Mouse (Mus musculus) forebrain, embryonic 16.5 days (tissue): Measurements from ENCODE around the gene Tiam1. TPM values are rescaled to one million over a fixed set of nuclear protein-coding genes. Genes with fewer than 3 reads are reported as not detected.

ENCODE experiments used
- ATAC-seq: fragments of 200-750 bp; cut with Nextera tagmentation; 2 replicates; pipeline ENCODE4 v1.8.0; 2017; ENCODE audit warnings: mild to moderate bottlenecking, moderate library complexity
- H3K27ac ChIP-seq: fragments of 300-500 bp; sonication (generic); 2 replicates; pipeline ENCODE4 v1.5.1; 2014; ENCODE audit warnings: low read length, control low read depth
- H3K27me3 ChIP-seq: fragments of 300-500 bp; sonication (generic); replicated peaks from 2 replicates; pipeline ENCODE4 v1.6.1; 2014; ENCODE audit warnings: low read length; ENCODE audit not compliant: control insufficient read depth, insufficient read depth
- H3K36me3 ChIP-seq: fragments of 300-500 bp; sonication (generic); 2 replicates; pipeline ENCODE4 v1.6.1; 2014; ENCODE audit not compliant: control insufficient read depth, insufficient read depth
- H3K4me1 ChIP-seq: fragments of 300-500 bp; sonication (generic); replicated peaks from 2 replicates; pipeline ENCODE4 v1.6.1; 2014; ENCODE audit warnings: low read length; ENCODE audit not compliant: control insufficient read depth, insufficient read depth
- H3K4me2 ChIP-seq: fragments of 300-500 bp; sonication (generic); 2 replicates; pipeline ENCODE4 v1.6.1; 2014; ENCODE audit warnings: mild to moderate bottlenecking, low read length, control low read depth
- H3K4me3 ChIP-seq: fragments of 300-500 bp; sonication (generic); replicated peaks from 2 replicates; pipeline ENCODE4 v1.5.1; 2014; ENCODE audit warnings: mild to moderate bottlenecking, low read length, control low read depth
- H3K9ac ChIP-seq: fragments of 300-500 bp; sonication (generic); replicated peaks from 2 replicates; pipeline ENCODE4 v1.6.1; 2014; ENCODE audit warnings: low read depth, low read length, control low read depth
- H3K9me3 ChIP-seq: fragments of 300-500 bp; sonication (generic); 2 replicates; pipeline ENCODE4 v1.6.1; 2016; ENCODE audit warnings: low read length; ENCODE audit not compliant: control insufficient read depth
- WGBS: fragments of 180-500 bp; shearing (Covaris S2); extraction: QIAGEN DNeasy Blood & Tissue Kit; methylation state at CpG from one replicate; pipeline ENCODE4 v1.1.7; 2014; 5-methylcytosine and 5-hydroxymethylcytosine counted together
- polyA plus RNA-seq: library from polyadenylated mRNA; unstranded; fragments of >200 nt; fragmentation: Nextera tagmentation; extraction: Ambion mirVana; gene quantifications from 2 replicates; pipeline ENCODE4 v1.2.1, GENCODE M21; 2015

The Tiam1 gene
- 29.5 and 32.1 TPM in 2 replicates for polyA plus RNA-seq

GRCm38 (mm10) chr16:90143760-90144516 is at the start of gene Tiam1:
Tiam1 (minus strand) TSS chr16:90143769.
- peaks cover 14% of the 10 kb centered on the region for H3K4me1 ChIP-seq
- peak within 1 kb of the TSS; percentile 80 for H3K4me2 ChIP-seq
- WGBS, result under 1% methylated on average over 64 of the region's 64 CpGs
- H3K27me3 ChIP-seq, result no peaks in the 10 kb centered on the region
- no peaks in the 10 kb centered on the region for H3K9me3 ChIP-seq
- peak within 1 kb of the TSS; percentile 79 for H3K9ac ChIP-seq
- ATAC-seq, result peak; percentile 97
- no peaks in the 10 kb centered on the region for H3K36me3 ChIP-seq
- H3K4me3 ChIP-seq, result peak within 1 kb of the TSS; percentile 81
- peak within 1 kb of the TSS; percentile 94 for H3K27ac ChIP-seq

GRCm38 (mm10) chr16:90191289-90191688 is 47.7 kb upstream of the Tiam1 start:
- Histone ChIP-seq H3K4me1 (no peaks in the 10 kb centered on the region), H3K36me3 (no peaks in the 10 kb centered on the region), H3K27ac (no peak overlapping the region), H3K9ac (no peak overlapping the region), H3K4me2 (no peak overlapping the region), H3K27me3 (no peaks in the 10 kb centered on the region), H3K9me3 (no peaks in the 10 kb centered on the region), H3K4me3 (no peak overlapping the region)
- no peak for ATAC-seq
- WGBS, result 75% methylated on average over 6 of the region's 6 CpGs

- no peak for ATAC-seq
Observed at GRCm38 (mm10) chr16:90187453-90187852, 43.9 kb upstream of the Tiam1 start.

GRCm38 (mm10) chr16:90185928-90186588 is 42.5 kb upstream of the Tiam1 start:
- no peak overlapping the region for H3K4me3 ChIP-seq
- 42% methylated on average over 8 of the region's 8 CpGs for WGBS
- H3K36me3 ChIP-seq, result no peaks in the 10 kb centered on the region
- no peak overlapping the region for H3K27ac ChIP-seq
- no peak overlapping the region for H3K4me2 ChIP-seq
- no peaks in the 10 kb centered on the region for H3K27me3 ChIP-seq
- no peaks in the 10 kb centered on the region for H3K4me1 ChIP-seq
- no peaks in the 10 kb centered on the region for H3K9me3 ChIP-seq
- ATAC-seq, result peak; percentile 88
- no peak overlapping the region for H3K9ac ChIP-seq

More at GRCm38 (mm10) chr16:90187453-90187852, 43.9 kb upstream of the Tiam1 start:
- Histone ChIP-seq H3K9ac (no peak overlapping the region), H3K27me3 (no peaks in the 10 kb centered on the region), H3K9me3 (no peaks in the 10 kb centered on the region), H3K27ac (no peak overlapping the region), H3K36me3 (no peaks in the 10 kb centered on the region), H3K4me1 (no peaks in the 10 kb centered on the region), H3K4me3 (no peak overlapping the region), H3K4me2 (no peak overlapping the region)
- 41% methylated on average over 13 of the region's 13 CpGs for WGBS

- H3K36me3 ChIP-seq, result no peaks in the 10 kb centered on the region
- no peaks in the 10 kb centered on the region for H3K4me1 ChIP-seq
- H3K27ac ChIP-seq, result no peak overlapping the region
- no peak for ATAC-seq
- H3K27me3 ChIP-seq, result no peaks in the 10 kb centered on the region
- no peaks in the 10 kb centered on the region for H3K9me3 ChIP-seq
- no peak overlapping the region for H3K4me3 ChIP-seq
- no peak overlapping the region for H3K4me2 ChIP-seq
- 87% methylated on average over 6 of the region's 6 CpGs for WGBS
- H3K9ac ChIP-seq, result no peak overlapping the region
Observed at GRCm38 (mm10) chr16:90184135-90184534, 40.6 kb upstream of the Tiam1 start.

GRCm38 (mm10) chr16:90181673-90182072 is 38.1 kb upstream of the Tiam1 start:
- Histone ChIP-seq H3K27me3 (no peaks in the 10 kb centered on the region), H3K27ac (no peak overlapping the region), H3K9ac (no peak overlapping the region), H3K36me3 (no peaks in the 10 kb centered on the region), H3K4me2 (no peak overlapping the region), H3K9me3 (no peaks in the 10 kb centered on the region), H3K4me1 (peaks cover 5% of the 10 kb centered on the region), H3K4me3 (no peak overlapping the region)
- WGBS, result 91% methylated on average over 8 of the region's 8 CpGs
- ATAC-seq, result no peak

GRCm38 (mm10) chr16:90180975-90181374 is 37.4 kb upstream of the Tiam1 start:
- H3K9ac ChIP-seq, result no peak overlapping the region
- no peaks in the 10 kb centered on the region for H3K36me3 ChIP-seq
- H3K4me2 ChIP-seq, result no peak overlapping the region
- H3K4me3 ChIP-seq, result no peak overlapping the region
- 87% methylated on average over 6 of the region's 6 CpGs for WGBS
- peaks cover 11% of the 10 kb centered on the region for H3K4me1 ChIP-seq
- no peak overlapping the region for H3K27ac ChIP-seq
- ATAC-seq, result no peak
- no peaks in the 10 kb centered on the region for H3K9me3 ChIP-seq
- H3K27me3 ChIP-seq, result no peaks in the 10 kb centered on the region

- H3K27me3 ChIP-seq, result no peaks in the 10 kb centered on the region
- no peak overlapping the region for H3K27ac ChIP-seq
- no peak for ATAC-seq
- H3K4me3 ChIP-seq, result no peak overlapping the region
- peaks cover 11% of the 10 kb centered on the region for H3K4me1 ChIP-seq
- no peaks in the 10 kb centered on the region for H3K36me3 ChIP-seq
- whole genome bisulfite sequencing, result 87% methylated on average over 5 of the region's 5 CpGs
- H3K9me3 ChIP-seq, result no peaks in the 10 kb centered on the region
- H3K4me2 ChIP-seq, result no peak overlapping the region
- no peak overlapping the region for H3K9ac ChIP-seq
Observed at GRCm38 (mm10) chr16:90179892-90180291, 36.3 kb upstream of the Tiam1 start.

GRCm38 (mm10) chr16:90178404-90178803 is 34.8 kb upstream of the Tiam1 start:
- Histone ChIP-seq H3K9me3 (no peaks in the 10 kb centered on the region), H3K27me3 (no peaks in the 10 kb centered on the region), H3K4me2 (no peak overlapping the region), H3K36me3 (no peaks in the 10 kb centered on the region), H3K27ac (no peak overlapping the region), H3K9ac (no peak overlapping the region), H3K4me1 (peaks cover 11% of the 10 kb centered on the region), H3K4me3 (no peak overlapping the region)
- 92% methylated on average over 3 of the region's 3 CpGs for WGBS
- no peak for ATAC-seq
